Mouse (Mus musculus) neural tube, embryonic 14.5 days (tissue): Measurements from ENCODE around the gene Dnajc11. TPM values are rescaled to one million over a fixed set of nuclear protein-coding genes. Genes with fewer than 3 reads are reported as not detected.

Experiments
- ATAC-seq: fragments of 200-750 bp; cut with Nextera tagmentation; 2 replicates; pipeline ENCODE4 v1.8.0; 2017; ENCODE audit warnings: low read depth, mild to moderate bottlenecking, moderate TSS enrichment, moderate library complexity
- H3K27ac ChIP-seq: fragments of 300-500 bp; sonication (generic); 2 replicates; pipeline ENCODE4 v1.5.1; 2014; ENCODE audit warnings: low read depth, mild to moderate bottlenecking, control low read depth, low read length, moderate library complexity, mixed read lengths
- H3K27me3 ChIP-seq: fragments of 300-500 bp; sonication (generic); 2 replicates; pipeline ENCODE4 v1.6.1; 2014; ENCODE audit warnings: low read length; ENCODE audit not compliant: control insufficient read depth, insufficient read depth
- H3K36me3 ChIP-seq: fragments of 300-500 bp; sonication (generic); 2 replicates; pipeline ENCODE4 v1.6.1; 2014; ENCODE audit warnings: low read length, mixed read lengths; ENCODE audit not compliant: control insufficient read depth, insufficient read depth
- H3K4me1 ChIP-seq: fragments of 300-500 bp; sonication (generic); 2 replicates; pipeline ENCODE4 v1.6.1; 2014; ENCODE audit warnings: low read length; ENCODE audit not compliant: control insufficient read depth, insufficient read depth
- H3K4me2 ChIP-seq: fragments of 300-500 bp; sonication (generic); 2 replicates; pipeline ENCODE4 v1.6.1; 2014; ENCODE audit warnings: mild to moderate bottlenecking, low read depth, low read length, control low read depth
- H3K4me3 ChIP-seq: fragments of 300-500 bp; sonication (generic); 2 replicates; pipeline ENCODE4 v1.5.1; 2014; ENCODE audit warnings: low read depth, low read length, control low read depth, mixed read lengths
- H3K9ac ChIP-seq: fragments of 300-500 bp; sonication (generic); replicated peaks from 2 replicates; pipeline ENCODE4 v1.6.1; 2014; ENCODE audit warnings: low read depth, mild to moderate bottlenecking, control low read depth, low read length, mixed read lengths
- H3K9me3 ChIP-seq: fragments of 300-500 bp; sonication (generic); 2 replicates; pipeline ENCODE4 v1.6.1; 2016; ENCODE audit warnings: low read length; ENCODE audit not compliant: control insufficient read depth
- WGBS: fragments of 180-500 bp; shearing (Covaris S2); extraction: QIAGEN DNeasy Blood & Tissue Kit; methylation state at CpG from one replicate; pipeline ENCODE4 v1.1.7; 2014; 5-methylcytosine and 5-hydroxymethylcytosine counted together
- polyA plus RNA-seq: library from polyadenylated mRNA; unstranded; fragments of >200 nt; fragmentation: Nextera tagmentation; extraction: Ambion mirVana; gene quantifications from 2 replicates; pipeline ENCODE4 v1.2.1, GENCODE M21; 2014

Dnajc11 gene
- polyA plus RNA-seq, 1 experiment from 2014 or later, result 82.4 TPM

DNA sequence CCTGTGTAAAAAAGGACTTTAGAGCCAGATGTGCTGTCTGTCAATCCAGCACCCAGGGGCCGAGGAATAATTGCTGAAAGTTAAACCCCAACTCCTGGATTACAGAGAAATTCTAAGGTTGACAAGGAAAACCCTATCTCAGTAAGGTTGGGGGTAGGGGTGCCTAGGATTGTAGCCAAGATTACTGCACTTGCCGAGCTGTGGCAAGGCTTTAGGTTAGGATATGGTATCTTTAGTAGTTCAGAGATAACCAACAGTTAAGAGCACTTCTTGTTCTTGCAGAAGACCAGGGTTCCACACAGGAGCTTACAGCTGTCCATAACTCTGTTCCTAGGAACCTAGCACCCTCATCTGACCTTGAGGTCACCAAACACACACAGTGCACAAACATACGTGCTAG lies 64.2 kb downstream of the Dnajc11 start:
- H3K4me2 ChIP-seq, result no peak overlapping the region; the same call in 1 of the 2 replicates
- no peak for ATAC-seq
- no peak overlapping the region for H3K4me3 ChIP-seq

GRCm38 (mm10) chr4:151999481-151999880 lies 66.0 kb downstream of the Dnajc11 start:
- no peak for ATAC-seq
- no peak overlapping the region for H3K9ac ChIP-seq
- no peak overlapping the region for H3K4me2 ChIP-seq
- H3K9me3 ChIP-seq, result no peaks in the 10 kb centered on the region
- H3K4me3 ChIP-seq, result no peak overlapping the region
- no peaks in the 10 kb centered on the region for H3K36me3 ChIP-seq
- 71% methylated on average over 3 of the region's 3 CpGs for WGBS
- H3K27ac ChIP-seq, result no peak overlapping the region
- H3K4me1 ChIP-seq, result peaks cover 1% of the 10 kb centered on the region
- no peaks in the 10 kb centered on the region for H3K27me3 ChIP-seq

More for the DNA sequence above, 64.2 kb downstream of the Dnajc11 start:
- no peak overlapping the region for H3K27ac ChIP-seq
- no peak overlapping the region; the same call in 1 of the 2 replicates for H3K9ac ChIP-seq
- no peaks in the 10 kb centered on the region for H3K36me3 ChIP-seq
- H3K27me3 ChIP-seq, result no peaks in the 10 kb centered on the region
- H3K9me3 ChIP-seq, result no peaks in the 10 kb centered on the region
- 75% methylated on average over 3 of the region's 3 CpGs for WGBS
- peaks cover 9% of the 10 kb centered on the region for H3K4me1 ChIP-seq

GRCm38 (mm10) chr4:152000906-152001305 lies 67.4 kb downstream of the Dnajc11 start:
- Histone ChIP-seq H3K36me3 (no peaks in the 10 kb centered on the region), H3K4me2 (no peak overlapping the region), H3K4me1 (no peaks in the 10 kb centered on the region), H3K27ac (no peak overlapping the region), H3K4me3 (no peak overlapping the region), H3K9ac (no peak overlapping the region), H3K9me3 (no peaks in the 10 kb centered on the region), H3K27me3 (no peaks in the 10 kb centered on the region)
- no peak for ATAC-seq
- WGBS, result 42% methylated on average over 4 of the region's 4 CpGs

DNA sequence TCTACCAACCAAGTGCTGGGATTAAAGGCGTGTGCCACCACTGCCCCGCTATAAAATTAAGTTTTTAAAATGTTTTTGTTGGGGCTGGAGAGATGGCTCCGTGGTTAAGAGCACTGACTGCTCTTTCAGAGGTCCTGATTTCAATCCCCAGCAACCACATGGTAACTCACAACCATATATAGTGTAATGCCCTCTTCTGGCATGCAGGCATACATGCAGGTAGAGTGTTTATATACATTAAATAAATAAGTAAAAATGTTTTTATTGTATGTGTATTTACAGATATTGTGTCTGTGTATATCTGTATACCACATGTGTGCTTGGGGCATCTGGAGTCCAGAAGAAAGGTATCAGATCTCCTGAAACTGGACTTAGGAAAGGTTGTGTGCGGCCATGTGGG lies 67.8 kb downstream of the Dnajc11 start:
- Histone ChIP-seq H3K4me1 (no peaks in the 10 kb centered on the region), H3K4me3 (no peak overlapping the region), H3K9ac (no peak overlapping the region), H3K27me3 (no peaks in the 10 kb centered on the region), H3K9me3 (no peaks in the 10 kb centered on the region), H3K27ac (no peak overlapping the region), H3K4me2 (no peak overlapping the region), H3K36me3 (no peaks in the 10 kb centered on the region)
- 68% methylated on average over 4 of the region's 4 CpGs for WGBS
- no peak for ATAC-seq

GRCm38 (mm10) chr4:152002063-152002462 lies 68.6 kb downstream of the Dnajc11 start:
- Histone ChIP-seq H3K36me3 (no peaks in the 10 kb centered on the region), H3K4me1 (no peaks in the 10 kb centered on the region), H3K9ac (no peak overlapping the region), H3K4me2 (no peak overlapping the region), H3K9me3 (no peaks in the 10 kb centered on the region), H3K27ac (no peak overlapping the region), H3K4me3 (no peak overlapping the region), H3K27me3 (peaks cover 7% of the 10 kb centered on the region; the same call in 1 of the 2 replicates)
- 90% methylated on average over 3 of the region's 3 CpGs for WGBS
- ATAC-seq, result no peak

- H3K4me3 ChIP-seq, result no peak overlapping the region
- H3K4me2 ChIP-seq, result no peak overlapping the region
- no peaks in the 10 kb centered on the region for H3K9me3 ChIP-seq
- peaks cover 20% of the 10 kb centered on the region for H3K27me3 ChIP-seq
- no peak overlapping the region for H3K27ac ChIP-seq
- H3K9ac ChIP-seq, result no peak overlapping the region
- peaks cover 16% of the 10 kb centered on the region for H3K4me1 ChIP-seq
- ATAC-seq, result no peak
- no peaks in the 10 kb centered on the region for H3K36me3 ChIP-seq
- WGBS, result 87% methylated on average over 6 of the region's 6 CpGs
Observed at GRCm38 (mm10) chr4:152006137-152006536, 72.6 kb downstream of the Dnajc11 start.

DNA sequence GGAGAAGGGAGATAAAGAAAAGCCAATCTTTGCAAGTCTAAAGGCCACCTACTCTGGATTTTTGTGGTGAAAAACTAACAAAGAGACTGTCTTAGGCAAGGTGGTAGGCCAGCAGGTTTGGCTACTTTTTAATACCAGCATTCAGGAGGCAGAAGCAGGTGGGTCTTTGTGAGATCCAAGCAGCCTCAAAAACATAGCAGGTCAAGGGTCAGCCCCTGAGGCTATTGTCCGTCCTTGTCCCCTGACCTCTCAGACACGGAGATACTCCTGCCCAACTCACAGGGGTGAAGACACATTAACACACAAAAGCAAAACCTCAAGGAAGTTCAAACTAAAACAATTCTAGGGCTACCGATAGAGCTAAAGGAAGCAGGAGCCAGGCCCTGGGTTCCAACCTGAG lies 73.3 kb downstream of the Dnajc11 start:
- WGBS, result 28% methylated on average over 3 of the region's 3 CpGs
- Histone ChIP-seq H3K4me3 (no peak overlapping the region), H3K4me1 (peaks cover 17% of the 10 kb centered on the region), H3K9me3 (no peaks in the 10 kb centered on the region), H3K27me3 (peaks cover 20% of the 10 kb centered on the region), H3K27ac (no peak overlapping the region), H3K9ac (no peak overlapping the region), H3K36me3 (no peaks in the 10 kb centered on the region), H3K4me2 (no peak overlapping the region)
- ATAC-seq, result no peak

- Histone ChIP-seq H3K4me2 (peak overlapping the region; percentile 100), H3K9ac (0 out of 2 replicates have a peak overlapping the region, but pooled peaks have one; percentile 67), H3K4me1 (peaks cover 17% of the 10 kb centered on the region), H3K27me3 (peaks cover 20% of the 10 kb centered on the region), H3K4me3 (peak overlapping the region; percentile 71; the same call in 1 of the 2 replicates), H3K9me3 (no peaks in the 10 kb centered on the region), H3K27ac (no peak overlapping the region), H3K36me3 (no peaks in the 10 kb centered on the region)
- ATAC-seq, result no peak
- 3% methylated on average over 8 of the region's 8 CpGs for WGBS
Observed at GRCm38 (mm10) chr4:152007481-152008147, 74.1 kb downstream of the Dnajc11 start.

DNA sequence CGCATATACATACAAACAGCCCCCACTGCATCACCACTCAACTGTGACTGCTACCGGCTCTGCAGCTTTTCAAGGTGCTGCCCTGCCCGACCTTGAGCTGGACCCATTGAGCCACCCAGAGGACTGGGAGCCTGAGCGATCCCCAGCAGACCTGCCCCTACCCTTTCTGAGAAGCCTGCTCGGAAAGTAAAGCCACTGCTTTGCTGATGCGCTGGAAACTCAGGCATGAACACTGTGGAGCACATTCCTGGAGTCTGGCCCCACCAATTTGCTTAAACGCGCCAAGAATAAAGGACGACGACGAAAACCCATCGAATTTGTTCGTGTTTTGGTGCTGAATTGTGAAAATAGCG lies 74.6 kb downstream of the Dnajc11 start:
- H3K27ac ChIP-seq, result peak overlapping the region; percentile 39; the same call in 1 of the 2 replicates
- H3K4me2 ChIP-seq, result peak overlapping the region; percentile 100
- peak overlapping the region; percentile 67; the same call in 1 of the 2 replicates for H3K9ac ChIP-seq

More for the DNA sequence above, 74.6 kb downstream of the Dnajc11 start:
- no peaks in the 10 kb centered on the region for H3K9me3 ChIP-seq
- H3K4me3 ChIP-seq, result peak overlapping the region; percentile 71
- ATAC-seq, result no peak
- H3K36me3 ChIP-seq, result no peaks in the 10 kb centered on the region
- H3K4me1 ChIP-seq, result peaks cover 17% of the 10 kb centered on the region
- H3K27me3 ChIP-seq, result peaks cover 20% of the 10 kb centered on the region
- under 1% methylated on average over 14 of the region's 14 CpGs for whole genome bisulfite sequencing
